Mouse (Mus musculus) left cerebral cortex, postnatal 10 days (tissue): ENCODE results near the gene Dydc2. TPM values are rescaled to one million over a fixed set of nuclear protein-coding genes. Genes with fewer than 3 reads are reported as not detected.
"Not testable (repeated sequence)": the region's sequence is repeated elsewhere in the genome, so short reads cannot be mapped to it uniquely, and the experiment has no call there.

Source experiments
- DNase-seq, 2 experiments: peaks; one replicate each; pipeline ENCODE4 v3.0.0; 2021 to 2022; ENCODE audit warnings: low spot score in 2 of 2, mixed read lengths in 1 of 2; ENCODE audit errors: extremely low spot score in 1 of 2
- intact Hi-C: fragments of 180-260 bp; cut with DNase I; formaldehyde crosslinking; loops from one replicate; pipeline ENCODE4 v1.15.1; 2025
- total RNA-seq, 2 experiments: library from RNA; stranded (reverse); gene quantifications; 2 replicates each; pipeline ENCODE4 v1.2.3; 2021

The Dydc2 gene
- total RNA-seq = under 1 TPM; 0.73 to 0.75 TPM

GRCm38 (mm10) chr14:41069108-41069507, at the start of gene Dydc2:
TSS of gene Dydc2 (minus strand) at chr14:41069208.
- intact Hi-C loops = no loop called here
- DNase-seq = no peak

GRCm38 (mm10) chr14:41116271-41116670, 47.3 kb upstream of the Dydc2 start:
- intact Hi-C loops = no loop called here
- no peak for DNase-seq

- no peak for DNase-seq
- intact Hi-C loops = no loop called here
Measured at GRCm38 (mm10) chr14:41112944-41113343, 43.9 kb upstream of the Dydc2 start.

GRCm38 (mm10) chr14:41111031-41111668, 42.1 kb upstream of the Dydc2 start:
- no peak for DNase-seq
- intact Hi-C loops = no loop called here

- DNase-seq = no peak
- intact Hi-C loops = no loop called here
Measured at GRCm38 (mm10) chr14:41104853-41105444, 35.9 kb upstream of the Dydc2 start, which contains the start of gene Mat1a. TSS of gene Mat1a (plus strand) at chr14:41105035.

- intact Hi-C loops = no loop called here
- no peak for DNase-seq
Measured at GRCm38 (mm10) chr14:41102269-41102668, 33.3 kb upstream of the Dydc2 start.

- intact Hi-C loops = no loop called here
- DNase-seq = no peak
Measured at GRCm38 (mm10) chr14:41101242-41101641, 32.2 kb upstream of the Dydc2 start.

- intact Hi-C loops = no loop called here
- DNase-seq = no peak
Measured at GRCm38 (mm10) chr14:41100712-41101111, 31.7 kb upstream of the Dydc2 start.

- DNase-seq = no peak
- intact Hi-C loops = no loop called here
Measured at GRCm38 (mm10) chr14:41098726-41099125, 29.7 kb upstream of the Dydc2 start.

GRCm38 (mm10) chr14:41096296-41096860, 27.4 kb upstream of the Dydc2 start:
- intact Hi-C loops = no loop called here
- DNase-seq = no peak

GRCm38 (mm10) chr14:41094114-41094513, 25.1 kb upstream of the Dydc2 start:
- intact Hi-C loops = no loop called here
- DNase-seq = no peak

GRCm38 (mm10) chr14:41090777-41091176, 21.8 kb upstream of the Dydc2 start:
- no peak for DNase-seq
- intact Hi-C loops = no loop called here

- intact Hi-C loops = no loop called here
- DNase-seq = no peak
Measured at GRCm38 (mm10) chr14:41087509-41087908, 18.5 kb upstream of the Dydc2 start.

GRCm38 (mm10) chr14:41082408-41082807, 13.4 kb upstream of the Dydc2 start:
- intact Hi-C loops = no loop called here

GRCm38 (mm10) chr14:41072944-41073275, 3.9 kb upstream of the Dydc2 start:
- DNase-seq = no peak
- intact Hi-C loops = no loop called here

More at GRCm38 (mm10) chr14:41082408-41082807, 13.4 kb upstream of the Dydc2 start:
- no peak for DNase-seq

- peak; percentile 84 to 89 for DNase-seq
Measured at GRCm38 (mm10) chr14:41072229-41072943, 3.4 kb upstream of the Dydc2 start, which contains the start of gene Dydc1. TSS of gene Dydc1 (plus strand) at chr14:41072911.

GRCm38 (mm10) chr14:41070343-41070742, 1.3 kb upstream of the Dydc2 start:
- intact Hi-C loops = no loop called here
- no peak for DNase-seq

More at GRCm38 (mm10) chr14:41072229-41072943, 3.4 kb upstream of the Dydc2 start, which contains the start of gene Dydc1:
- intact Hi-C loops = no loop called here

- DNase-seq = no peak
- intact Hi-C loops = no loop called here
Measured at GRCm38 (mm10) chr14:41066416-41066815, 2.6 kb downstream of the Dydc2 start.

GRCm38 (mm10) chr14:41065168-41065567, 3.8 kb downstream of the Dydc2 start:
- intact Hi-C loops = no loop called here
- DNase-seq = no peak

GRCm38 (mm10) chr14:41053190-41053589, 15.8 kb downstream of the Dydc2 start:
- intact Hi-C loops, DNase-seq: not testable (repeated sequence)
